Mouse (Mus musculus) megakaryocyte-erythroid progenitor cell, adult 5-6 weeks (primary cell): ENCODE measurements around the gene Rnase4. TPM values are rescaled to one million over a fixed set of nuclear protein-coding genes. Genes with fewer than 3 reads are reported as not detected.

Experiments
- ATAC-seq: replicated peaks from 2 replicates; pipeline ENCODE4 v1.8.0; 2016; ENCODE audit warnings: mild to moderate bottlenecking, inconsistent platforms; ENCODE audit not compliant: severe bottlenecking, poor library complexity, low FRiP score, low TSS enrichment
- total RNA-seq, 2 experiments: library from RNA; stranded (forward) in 1 of 2; stranded (reverse) in 1 of 2; fragments of 200-1000, 215-1000 nt in 1 of 2; fragments of >200 nt in 1 of 2; fragmentation: Nextera tagmentation in 1 of 2; gene quantifications; 2 replicates each; pipeline ENCODE4 v1.2.3; 2014 to 2017

Gene Rnase4
- total RNA-seq, 2 experiments from 2014 or later, result not detected

DNA sequence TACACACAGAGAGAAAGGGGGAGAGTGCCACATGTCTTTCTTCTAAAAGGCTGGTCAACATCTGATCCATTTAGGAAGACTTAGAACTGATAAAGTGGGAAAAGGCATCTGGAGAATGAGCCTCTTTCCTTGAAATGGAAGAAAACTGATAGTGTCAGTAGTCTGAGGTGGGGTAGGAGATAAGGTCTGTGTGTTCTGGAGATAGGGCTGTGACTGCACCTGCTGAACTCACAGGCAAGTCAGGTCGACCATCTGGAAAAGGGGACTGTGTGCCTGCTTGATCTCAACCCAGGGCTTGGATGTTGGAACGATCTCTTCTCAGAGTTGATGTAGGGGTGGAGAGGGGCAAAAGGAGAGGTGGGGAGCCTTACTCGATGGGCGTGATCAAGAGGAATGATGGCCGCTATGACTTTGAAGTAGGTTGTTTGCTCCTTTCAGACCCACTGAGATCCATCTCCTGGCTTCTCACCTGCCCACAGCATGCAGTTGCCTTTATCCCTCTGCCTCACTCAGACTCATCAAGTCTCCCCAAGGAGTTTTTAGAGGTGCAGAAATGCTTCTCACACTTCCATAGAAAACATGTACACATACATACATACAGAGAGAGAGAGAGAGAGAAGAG, 61.5 kb downstream of the Rnase4 start:
- ATAC-seq, result peak; percentile 37; the same call in 1 of the 2 replicates

Other genes with a start within 250 kb of the Rnase4 start
- 11.1 and 25.3 TPM in 2 replicates for gene Tep1, start 220.5 kb upstream of the Rnase4 start, total RNA-seq (2014; fragmentation: Nextera tagmentation)
- 2.7 and 9.1 TPM in 2 replicates for gene Tep1, start 220.5 kb upstream of the Rnase4 start, total RNA-seq (2017)
- not detected in 2 replicates for gene Klhl33, start 193.6 kb upstream of the Rnase4 start, total RNA-seq (2014; fragmentation: Nextera tagmentation)
- gene Klhl33, start 193.6 kb upstream of the Rnase4 start, total RNA-seq (2017), result not detected in 2 replicates
- gene Osgep, start 166.2 kb upstream of the Rnase4 start, total RNA-seq (2014; fragmentation: Nextera tagmentation), result 76.3 and 83.3 TPM in 2 replicates
- gene Osgep, start 166.2 kb upstream of the Rnase4 start, total RNA-seq (2017), result 80.5 and 105 TPM in 2 replicates
- 152 and 166 TPM in 2 replicates for gene Apex1, start 166.1 kb upstream of the Rnase4 start, total RNA-seq (2014; fragmentation: Nextera tagmentation)
- gene Apex1, start 166.1 kb upstream of the Rnase4 start, total RNA-seq (2017), result 202 and 220 TPM in 2 replicates
- gene Pip4p1, start 160.2 kb upstream of the Rnase4 start, total RNA-seq (2014; fragmentation: Nextera tagmentation), result 12.6 and 21.0 TPM in 2 replicates
- gene Pip4p1, start 160.2 kb upstream of the Rnase4 start, total RNA-seq (2017), result 10.9 and 12.6 TPM in 2 replicates
- 297 and 354 TPM in 2 replicates for gene Pnp, start 160.0 kb upstream of the Rnase4 start, total RNA-seq (2014; fragmentation: Nextera tagmentation)
- 162 and 277 TPM in 2 replicates for gene Pnp, start 160.0 kb upstream of the Rnase4 start, total RNA-seq (2017)
- gene Gm49342, start 146.6 kb upstream of the Rnase4 start, total RNA-seq (2014; fragmentation: Nextera tagmentation), result not detected in 2 replicates
- gene Gm49342, start 146.6 kb upstream of the Rnase4 start, total RNA-seq (2017), result 194 and 233 TPM in 2 replicates
- gene Pnp2, start 135.1 kb upstream of the Rnase4 start, total RNA-seq (2014; fragmentation: Nextera tagmentation), result 28.8 and 44.9 TPM in 2 replicates
- 9.8 and 12.2 TPM in 2 replicates for gene Pnp2, start 135.1 kb upstream of the Rnase4 start, total RNA-seq (2017)
- gene Rnase10, start 83.3 kb upstream of the Rnase4 start, total RNA-seq (2014; fragmentation: Nextera tagmentation), result not detected in 2 replicates
- gene Rnase10, start 83.3 kb upstream of the Rnase4 start, total RNA-seq (2017), result not detected in 2 replicates
- not detected in 2 replicates for gene Rnase9, start 49.2 kb upstream of the Rnase4 start, total RNA-seq (2014; fragmentation: Nextera tagmentation)
- gene Rnase9, start 49.2 kb upstream of the Rnase4 start, total RNA-seq (2017), result not detected in 2 replicates
- gene Rnase11, start 40.9 kb upstream of the Rnase4 start, total RNA-seq (2014; fragmentation: Nextera tagmentation), result not detected in 2 replicates
- not detected in 2 replicates for gene Rnase11, start 40.9 kb upstream of the Rnase4 start, total RNA-seq (2017)
- not detected in 2 replicates for gene Rnase12, start 33.4 kb upstream of the Rnase4 start, total RNA-seq (2014; fragmentation: Nextera tagmentation)
- gene Rnase12, start 33.4 kb upstream of the Rnase4 start, total RNA-seq (2017), result 0.99 and 5.2 TPM in 2 replicates
- gene Olfr750, start 16.6 kb upstream of the Rnase4 start, total RNA-seq (2014; fragmentation: Nextera tagmentation), result not detected in 2 replicates
- gene Olfr750, start 16.6 kb upstream of the Rnase4 start, total RNA-seq (2017), result not detected in 2 replicates
- gene Ang, start 73 bp downstream of the Rnase4 start, total RNA-seq (2014; fragmentation: Nextera tagmentation), result not detected in 2 replicates
- gene Ang, start 73 bp downstream of the Rnase4 start, total RNA-seq (2017), result not detected in 2 replicates
- gene Eddm3b, start 23.3 kb downstream of the Rnase4 start, total RNA-seq (2014; fragmentation: Nextera tagmentation), result not detected in 2 replicates
- not detected in 2 replicates for gene Eddm3b, start 23.3 kb downstream of the Rnase4 start, total RNA-seq (2017)
- 2.8 and 14.6 TPM in 2 replicates for gene Rnase6, start 32.8 kb downstream of the Rnase4 start, total RNA-seq (2014; fragmentation: Nextera tagmentation)
- gene Rnase6, start 32.8 kb downstream of the Rnase4 start, total RNA-seq (2017), result 14.8 and 44.0 TPM in 2 replicates
- not detected in 2 replicates for gene Rnase1, start 55.7 kb downstream of the Rnase4 start, total RNA-seq (2014; fragmentation: Nextera tagmentation)
- gene Rnase1, start 55.7 kb downstream of the Rnase4 start, total RNA-seq (2017), result not detected in 2 replicates
- not detected in 2 replicates for gene Rnase2b, start 71.2 kb downstream of the Rnase4 start, total RNA-seq (2014; fragmentation: Nextera tagmentation)
- not detected in 2 replicates for gene Rnase2b, start 71.2 kb downstream of the Rnase4 start, total RNA-seq (2017)
- gene Ang2, start 108.1 kb downstream of the Rnase4 start, total RNA-seq (2014; fragmentation: Nextera tagmentation), result not detected in 2 replicates
- gene Ang2, start 108.1 kb downstream of the Rnase4 start, total RNA-seq (2017), result not detected in 2 replicates
- gene Ear14, start 112.3 kb downstream of the Rnase4 start, total RNA-seq (2014; fragmentation: Nextera tagmentation), result not detected in 2 replicates
- gene Ear14, start 112.3 kb downstream of the Rnase4 start, total RNA-seq (2017), result not detected in 2 replicates
- not detected in 2 replicates for gene Rnase2a, start 165.0 kb downstream of the Rnase4 start, total RNA-seq (2014; fragmentation: Nextera tagmentation)
- gene Rnase2a, start 165.0 kb downstream of the Rnase4 start, total RNA-seq (2017), result not detected in 2 replicates